Mouse (Mus musculus) common myeloid progenitor, adult 5-6 weeks (primary cell): ENCODE results near the gene Uckl1. TPM values are rescaled to one million over a fixed set of nuclear protein-coding genes. Genes with fewer than 3 reads are reported as not detected.
A peak's percentile ranks its signal among the peaks of the same experiment; 100 is the strongest.

Experiments
- ATAC-seq: replicated peaks from 2 replicates; pipeline ENCODE4 v1.8.0; 2016; ENCODE audit warnings: low read depth, mild to moderate bottlenecking, moderate TSS enrichment, inconsistent platforms; ENCODE audit not compliant: poor library complexity, severe bottlenecking
- total RNA-seq: library from RNA; stranded (forward); fragments of 200-1000, 187-1606 nt; gene quantifications from 2 replicates; pipeline ENCODE4 v1.2.3, GENCODE M21; 2017

The Uckl1 gene
- total RNA-seq, 1 experiment from 2014 or later, result 50.7 TPM

DNA sequence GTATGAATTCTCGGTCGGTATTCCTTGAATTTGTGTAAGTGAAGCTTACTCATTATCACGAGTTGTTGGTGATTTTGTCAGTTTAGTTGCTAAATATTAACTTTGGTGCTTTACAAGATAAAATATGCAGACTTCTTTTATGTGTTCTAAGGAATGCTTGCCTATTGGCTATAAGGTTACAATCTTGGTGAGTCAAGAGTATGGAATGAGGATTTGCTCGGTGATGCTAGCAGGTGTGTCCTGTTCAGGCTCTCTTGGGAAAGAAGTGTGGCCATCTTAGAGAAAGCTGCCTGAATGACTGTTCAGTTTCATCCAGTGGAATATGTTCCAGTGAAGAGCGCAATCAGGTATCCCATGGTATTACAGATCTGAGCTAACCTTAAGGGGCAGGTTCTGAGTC, 59.2 kb downstream of the Uckl1 start:
- no peak for ATAC-seq

DNA sequence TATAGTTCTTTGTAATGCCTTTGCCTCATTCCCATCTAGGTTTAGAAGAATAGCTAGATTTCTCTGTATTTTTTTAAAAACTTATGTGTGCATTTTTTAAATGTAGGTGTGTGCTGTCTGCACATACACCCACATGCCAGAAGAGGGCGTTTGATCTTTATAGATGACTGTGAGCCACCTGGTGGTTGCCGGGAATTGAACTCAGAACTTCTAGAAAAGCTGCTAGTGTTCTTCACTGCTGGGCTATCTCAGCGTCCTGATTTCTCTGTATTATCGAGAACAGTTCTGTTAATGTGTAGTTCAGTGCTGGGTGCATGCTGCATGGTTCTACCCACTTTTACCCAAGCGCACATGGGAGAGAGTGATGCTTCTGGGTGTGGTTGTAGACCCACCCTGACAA, 61.9 kb downstream of the Uckl1 start:
- no peak for ATAC-seq

DNA sequence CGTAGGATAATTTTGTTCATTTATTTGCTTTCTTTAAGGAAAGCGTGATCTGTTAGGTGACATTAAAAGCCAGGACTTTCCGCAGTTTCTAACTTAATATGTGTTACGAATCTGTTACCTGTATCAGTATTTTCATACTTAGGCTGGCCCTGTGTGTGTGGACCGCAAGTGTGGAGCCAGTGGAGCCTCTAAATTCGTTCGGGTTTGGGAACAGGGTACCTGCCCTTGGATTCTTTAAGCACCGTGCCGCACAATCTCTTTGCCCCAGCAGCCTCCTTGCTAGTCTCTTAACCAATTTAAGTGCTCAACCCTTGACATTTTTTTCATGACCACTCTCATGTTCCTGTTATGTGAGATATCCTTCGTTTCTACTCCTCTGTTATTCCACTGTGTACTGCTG, 63.2 kb downstream of the Uckl1 start:
- ATAC-seq, result no peak

DNA sequence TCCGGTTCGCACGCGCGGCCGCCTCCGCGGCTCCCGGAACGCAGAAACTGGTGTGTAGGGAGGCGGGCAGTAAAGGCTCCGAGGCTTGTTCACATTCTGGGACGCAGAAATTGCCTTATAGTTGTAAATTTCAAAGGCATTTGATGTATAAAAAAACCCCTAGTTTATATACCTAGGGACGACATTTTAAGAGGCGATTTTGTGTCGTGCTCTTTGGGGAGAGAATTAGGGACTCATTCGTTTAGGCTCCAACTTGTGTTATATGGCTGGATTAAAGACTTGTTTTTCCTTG, 63.8 kb downstream of the Uckl1 start:
- ATAC-seq, result no peak

DNA sequence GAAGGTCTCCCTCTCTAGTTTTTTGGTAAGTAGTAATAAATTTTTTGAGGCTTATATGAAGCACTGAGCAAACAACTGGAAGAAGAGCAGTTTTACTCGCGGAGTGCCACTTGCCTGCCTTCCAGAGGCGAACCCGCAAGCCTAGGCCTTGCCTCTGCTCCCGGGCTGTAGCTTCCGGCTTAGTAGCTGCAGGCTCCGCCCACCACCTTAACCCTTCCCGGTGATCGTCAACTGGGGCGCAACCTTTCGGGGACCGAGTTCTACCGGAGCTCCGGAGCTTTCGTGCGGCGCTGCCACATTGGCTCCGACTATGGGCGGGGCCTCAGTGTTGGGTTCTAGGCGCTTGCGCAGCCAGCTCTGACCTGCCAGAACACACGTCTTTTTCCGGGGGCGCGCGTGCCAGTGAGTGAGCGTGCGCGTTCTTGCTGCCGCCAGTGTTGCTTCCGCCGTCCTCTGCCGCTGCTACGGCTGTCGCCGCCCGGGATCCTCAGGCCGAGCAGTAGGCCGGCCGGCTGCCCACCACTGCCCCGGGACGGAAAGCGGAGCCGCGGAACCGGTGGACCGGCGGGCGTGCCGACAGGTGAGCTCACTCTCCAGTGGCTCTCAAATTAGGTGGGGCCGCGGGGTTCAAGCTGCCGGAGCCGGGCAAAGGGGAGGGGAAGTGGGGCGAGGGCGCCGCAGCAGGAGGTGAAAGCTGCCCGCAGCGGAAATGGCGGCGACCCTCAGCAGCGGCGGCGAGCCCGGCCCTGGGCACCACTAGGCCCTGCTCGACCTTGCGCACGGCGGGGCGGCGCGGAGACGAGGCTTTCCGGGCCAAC, 64.4 kb downstream of the Uckl1 start, which contains the start of gene Dnajc5:
TSS of gene Dnajc5 (plus strand) at position 368 of the 818 bp plus-strand sequence.
- peak; percentile 97 for ATAC-seq

DNA sequence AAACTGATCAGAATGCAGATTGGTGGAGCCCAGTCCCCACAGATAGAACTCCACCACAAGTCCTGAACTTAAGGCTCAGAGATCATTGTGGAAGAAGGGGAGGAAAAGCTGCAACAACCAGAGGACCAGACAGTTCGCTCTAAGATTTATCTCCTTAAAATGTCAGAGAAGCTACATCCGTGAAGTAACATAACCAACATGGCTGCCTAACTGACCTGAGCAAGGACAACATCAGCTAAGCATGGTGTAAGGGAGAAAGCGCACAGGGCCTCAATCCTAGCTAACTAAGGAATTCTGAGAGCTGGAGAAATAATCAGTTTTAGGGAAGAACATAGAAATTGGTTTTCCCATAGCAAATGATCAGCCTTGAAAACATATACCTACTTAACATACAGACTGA, 65.5 kb downstream of the Uckl1 start:
- ATAC-seq, result no peak

Other genes with a start within 250 kb of the Uckl1 start
- gene Zgpat, start 220.0 kb downstream of the Uckl1 start, total RNA-seq, result 34.4 and 38.0 TPM in 2 replicates
- gene Arfrp1, start 219.5 kb downstream of the Uckl1 start, total RNA-seq, result 39.3 and 82.5 TPM in 2 replicates
- gene Lime1, start 204.8 kb downstream of the Uckl1 start, total RNA-seq, result 9.2 and 30.3 TPM in 2 replicates
- 7.5 and 8.9 TPM in 2 replicates for gene Zbtb46, start 125.5 kb downstream of the Uckl1 start, total RNA-seq
- not detected in 2 replicates for gene Abhd16b, start 91.7 kb downstream of the Uckl1 start, total RNA-seq
- gene Tpd52l2, start 87.8 kb downstream of the Uckl1 start, total RNA-seq, result 148 and 155 TPM in 2 replicates
- 30.1 and 31.7 TPM in 2 replicates for gene Dnajc5, start 64.4 kb downstream of the Uckl1 start, total RNA-seq
- gene Prpf6, start 7.0 kb upstream of the Uckl1 start, total RNA-seq, result 79.0 and 94.9 TPM in 2 replicates
- gene Zfp512b, start 7.9 kb upstream of the Uckl1 start, total RNA-seq, result 16.3 and 26.4 TPM in 2 replicates
- gene Samd10, start 14.3 kb upstream of the Uckl1 start, total RNA-seq, result 0.87 and 1.8 TPM in 2 replicates
- gene Gm29797, start 72.1 kb upstream of the Uckl1 start, total RNA-seq, result not detected in 2 replicates
- not detected in 2 replicates for gene Sox18, start 86.7 kb upstream of the Uckl1 start, total RNA-seq
- 3.3 and 9.6 TPM in 2 replicates for gene Tcea2, start 95.4 kb upstream of the Uckl1 start, total RNA-seq
- gene Rgs19, start 109.1 kb upstream of the Uckl1 start, total RNA-seq, result 67.5 and 113 TPM in 2 replicates
- not detected in 2 replicates for gene Lkaaear1, start 113.5 kb upstream of the Uckl1 start, total RNA-seq
- gene Oprl1, start 130.1 kb upstream of the Uckl1 start, total RNA-seq, result not detected in 2 replicates
- not detected in 2 replicates for gene Myt1, start 178.4 kb upstream of the Uckl1 start, total RNA-seq